Mouse (Mus musculus) CH12F3 (cell line): Measurements from ENCODE around the gene Rbms3.

Source experiments
- in situ Hi-C: fragments of 300-500 bp; cut with MboI; formaldehyde crosslinking; loops from 2 replicates; pipeline ENCODE4 v1.14.3; 2020; ENCODE audit warnings: low sequenced_read_pairs

Gene Rbms3

DNA sequence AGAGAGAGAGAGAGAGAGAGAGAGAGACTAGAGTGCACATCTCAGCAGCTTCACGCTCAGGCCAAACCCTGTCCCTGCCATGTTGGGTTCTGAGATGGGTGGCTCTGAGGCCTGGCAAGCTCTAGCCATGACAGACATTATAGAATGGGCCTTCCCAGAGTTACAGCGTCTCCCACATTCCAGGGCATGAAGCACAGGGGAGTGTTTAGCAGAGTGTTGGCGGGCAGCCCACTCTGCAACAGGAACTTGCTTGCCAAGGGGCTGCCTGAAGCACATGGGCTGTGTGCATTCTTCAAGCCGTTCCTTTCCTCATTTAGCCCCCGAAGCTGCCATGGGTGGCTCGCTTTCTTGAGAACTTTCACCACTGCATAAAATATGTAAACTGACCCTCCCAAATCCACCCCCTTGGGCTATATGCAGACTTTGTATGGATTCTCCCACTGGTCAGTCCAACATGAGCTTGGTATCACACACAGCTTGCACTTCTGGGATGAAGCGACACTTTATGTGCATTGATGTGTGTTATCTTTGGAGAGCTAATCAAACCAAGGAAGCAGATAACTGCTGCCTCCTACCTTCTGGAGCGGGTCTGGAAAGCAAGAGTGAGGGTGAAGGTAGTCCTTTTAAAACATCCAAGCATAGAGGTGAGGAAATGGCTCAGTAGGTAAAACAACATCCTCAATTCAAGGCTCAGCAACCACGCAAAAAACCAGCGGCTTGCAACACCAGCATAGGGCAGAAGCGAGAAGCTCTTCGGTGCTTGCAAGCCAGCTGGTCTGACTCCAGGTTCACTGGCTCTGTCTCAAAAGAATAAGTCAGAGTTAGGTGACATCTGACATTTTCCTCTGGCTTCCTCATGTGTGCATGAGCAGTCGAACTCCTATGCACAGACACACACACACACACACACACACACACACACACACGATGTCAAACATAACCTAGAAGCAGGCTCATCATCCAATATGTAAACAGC, 436.9 kb downstream of the Rbms3 start:
- in situ Hi-C loops, result no loop called here

DNA sequence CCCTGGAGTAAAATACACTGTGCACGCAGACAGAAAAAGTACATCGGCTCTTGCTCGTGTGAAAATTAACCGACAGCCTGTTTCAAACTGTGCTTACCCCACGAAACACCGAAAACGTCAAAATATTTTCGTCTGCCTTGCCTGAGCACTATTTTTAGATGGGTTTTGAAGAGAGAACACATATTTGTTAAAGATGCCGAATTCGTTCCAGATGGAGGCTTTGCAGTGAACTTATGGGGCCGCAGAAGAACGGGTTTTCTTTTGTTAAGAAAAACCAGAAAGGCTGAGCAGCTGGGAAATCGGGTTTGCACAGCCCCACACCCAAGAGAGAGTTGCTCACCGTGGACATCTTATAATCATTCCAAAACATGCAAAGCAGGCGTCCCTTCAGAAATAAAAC, 437.6 kb downstream of the Rbms3 start:
- in situ Hi-C loops, result no loop called here

DNA sequence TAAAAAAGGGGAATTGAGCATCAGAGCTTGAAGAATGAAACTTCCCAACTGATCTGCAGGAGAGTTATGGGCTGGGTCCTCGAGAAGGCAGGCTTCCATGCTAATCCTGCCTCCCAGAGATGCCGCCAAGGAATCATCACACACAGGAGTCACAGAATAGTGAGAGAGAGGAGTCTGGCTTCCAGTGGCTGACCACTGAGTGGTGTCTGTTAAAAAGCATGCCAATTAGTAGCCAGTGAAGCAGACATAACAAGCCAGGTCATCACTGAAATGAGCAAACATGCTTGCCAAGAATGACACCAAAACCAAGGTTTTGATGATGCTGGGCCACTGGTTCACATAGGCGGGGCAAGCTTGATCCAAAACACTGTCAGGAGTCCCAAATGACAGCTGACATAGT, 441.3 kb downstream of the Rbms3 start:
- in situ Hi-C loops, result no loop called here

DNA sequence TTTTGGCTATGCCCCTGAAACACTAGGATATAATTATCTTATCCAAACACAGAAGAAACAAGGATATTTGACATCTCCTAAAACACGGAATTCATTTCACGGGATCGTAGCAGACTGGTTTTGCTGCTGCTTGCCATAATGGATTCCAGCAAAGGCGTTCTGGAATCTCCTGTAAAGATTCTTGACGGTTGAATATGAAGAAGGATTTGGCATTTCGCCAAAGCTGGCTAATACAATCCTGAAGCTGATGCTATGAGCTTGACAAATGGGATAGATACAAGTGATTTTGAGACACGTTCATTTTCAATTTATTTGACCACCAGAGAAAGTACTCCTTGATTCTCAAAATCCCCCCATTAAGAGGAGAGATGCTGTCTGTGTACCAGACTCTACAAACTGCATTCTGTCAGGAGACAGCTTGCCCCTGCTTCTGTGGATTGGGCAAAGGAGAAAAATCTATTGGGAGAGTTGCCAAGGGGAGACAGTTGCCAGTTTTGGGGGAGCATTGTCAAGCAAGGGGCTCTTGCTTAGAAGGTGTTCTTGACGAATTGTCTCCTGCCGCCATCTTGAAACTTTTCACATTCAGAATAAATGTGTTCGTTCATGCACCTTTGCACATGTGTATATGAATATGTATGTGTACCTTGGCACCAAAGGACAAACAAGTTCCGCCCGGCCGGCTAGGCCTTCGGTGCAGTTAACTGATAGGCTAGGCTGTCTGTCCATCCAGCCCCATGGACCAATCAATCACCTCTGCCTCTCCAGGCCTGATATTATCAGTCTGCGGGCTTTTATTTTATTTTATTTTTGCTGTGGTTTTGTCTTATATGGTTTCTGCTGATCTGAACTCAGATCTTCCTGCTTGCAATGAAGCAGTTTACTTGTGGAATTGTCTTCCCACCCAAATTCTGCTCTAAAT, 442.3 kb downstream of the Rbms3 start:
- in situ Hi-C loops, result no loop called here

DNA sequence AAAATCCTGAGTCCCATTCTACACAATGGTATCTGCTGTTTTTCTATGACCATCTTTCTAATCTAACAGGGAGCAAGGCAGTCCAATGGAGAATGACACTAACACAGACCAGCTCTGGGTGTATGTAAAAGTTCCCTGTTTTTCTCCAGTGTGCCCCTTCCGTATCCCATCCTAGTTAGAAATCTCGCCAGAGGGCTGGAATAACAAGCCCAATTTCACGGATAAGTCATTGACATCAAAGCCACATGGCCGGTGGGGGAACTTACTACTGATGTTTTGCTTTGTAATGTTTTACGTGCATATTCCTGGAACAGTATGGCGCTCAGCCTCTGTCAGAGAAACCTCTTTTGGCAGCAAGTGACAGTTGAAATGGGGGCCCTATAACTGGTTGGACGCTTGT, 449.1 kb downstream of the Rbms3 start:
- in situ Hi-C loops, result no loop called here

DNA sequence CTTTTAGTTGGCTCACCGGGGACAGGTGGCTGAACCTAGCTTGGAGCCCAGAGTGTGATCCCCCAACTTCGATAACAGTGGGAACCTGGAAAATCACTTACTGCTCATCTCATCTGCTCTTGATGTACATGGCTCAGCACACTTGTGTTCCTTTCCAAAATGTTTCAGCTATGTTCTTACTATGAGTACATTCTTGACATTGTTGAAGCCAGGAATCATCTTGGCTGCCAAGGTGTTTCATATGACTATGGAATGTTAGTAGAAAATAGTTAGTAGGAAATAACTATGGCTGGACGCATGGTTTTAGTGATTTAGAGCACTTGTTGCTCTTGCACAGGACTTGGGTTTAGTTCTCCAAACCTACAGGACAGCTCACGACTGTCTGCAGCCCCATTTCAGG, 451.3 kb downstream of the Rbms3 start:
- in situ Hi-C loops, result no loop called here

DNA sequence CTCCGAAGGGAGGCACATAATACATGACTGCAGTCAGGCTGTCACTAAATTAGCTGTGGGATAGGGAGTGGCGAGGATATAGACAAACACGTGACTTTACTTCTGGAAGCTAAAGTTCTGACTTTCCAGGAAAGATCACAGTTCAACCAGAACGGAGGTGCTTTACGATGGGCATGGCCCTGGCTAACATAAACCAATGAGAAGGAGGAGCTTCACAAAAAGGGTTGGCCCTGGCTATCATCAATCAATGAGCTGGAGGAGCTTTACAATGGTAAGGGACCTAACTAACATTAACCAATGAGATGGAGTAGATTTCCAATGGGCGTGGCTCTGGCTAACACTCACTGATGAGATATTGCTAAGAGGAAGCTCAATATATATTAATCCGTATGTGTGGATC, 457.2 kb downstream of the Rbms3 start:
- in situ Hi-C loops, result no loop called here

DNA sequence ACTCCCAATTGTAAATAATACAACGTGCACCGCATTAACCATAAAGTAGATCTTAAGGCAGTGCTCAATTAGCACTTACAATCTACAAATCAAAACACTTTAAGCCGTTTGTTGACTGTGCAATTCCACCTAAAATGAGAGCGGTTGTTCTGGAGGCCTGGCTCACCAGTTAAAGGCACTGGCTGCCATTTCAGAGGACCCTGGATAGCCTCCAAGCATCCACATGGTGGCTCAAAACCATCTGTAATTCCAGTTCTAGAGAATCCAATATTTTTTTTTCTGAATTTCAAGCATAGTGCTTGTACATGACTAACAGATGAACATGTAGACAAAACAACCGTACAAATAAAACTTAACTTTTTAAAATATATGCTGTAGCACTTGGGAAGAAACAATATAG, 460.5 kb downstream of the Rbms3 start:
- in situ Hi-C loops, result no loop called here

DNA sequence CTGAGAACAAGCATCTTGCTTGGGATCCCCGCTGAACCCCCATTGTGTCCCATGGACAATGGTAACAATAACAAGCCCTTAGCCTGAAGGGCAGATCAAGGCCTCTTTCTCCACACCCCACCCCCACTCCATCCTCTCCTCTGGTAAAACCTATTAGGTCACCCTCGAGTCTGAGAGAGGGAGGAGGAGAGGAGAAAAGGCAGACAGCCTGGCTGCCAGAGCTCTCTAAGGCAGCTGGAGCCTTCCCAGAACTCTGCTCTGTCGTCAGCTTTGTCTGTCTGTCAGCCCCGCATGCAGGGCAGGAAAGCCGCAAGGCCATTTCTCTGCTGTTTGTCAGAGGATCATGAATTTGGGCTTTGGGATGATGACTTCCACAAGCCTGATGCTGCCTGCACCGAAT, 466.6 kb downstream of the Rbms3 start:
- in situ Hi-C loops, result no loop called here

DNA sequence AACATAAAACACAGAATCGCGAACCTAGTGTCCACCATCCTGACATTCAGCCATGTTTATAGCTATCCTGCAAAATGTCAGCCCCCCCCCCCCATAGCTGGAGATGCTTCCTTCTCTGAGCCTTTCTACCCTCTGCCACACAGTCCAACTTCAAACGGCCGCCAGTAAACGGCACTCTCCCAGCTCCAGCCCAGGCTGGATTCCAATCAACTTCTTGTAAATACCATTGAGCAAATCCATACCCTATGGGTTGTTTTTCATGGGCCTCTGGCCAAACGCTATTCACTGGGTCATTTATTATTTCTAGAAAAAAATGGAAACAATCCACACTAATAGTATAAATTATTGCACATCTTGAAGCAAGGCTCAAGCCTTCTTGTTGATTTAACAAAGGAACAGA, 468.6 kb downstream of the Rbms3 start:
- in situ Hi-C loops, result no loop called here

DNA sequence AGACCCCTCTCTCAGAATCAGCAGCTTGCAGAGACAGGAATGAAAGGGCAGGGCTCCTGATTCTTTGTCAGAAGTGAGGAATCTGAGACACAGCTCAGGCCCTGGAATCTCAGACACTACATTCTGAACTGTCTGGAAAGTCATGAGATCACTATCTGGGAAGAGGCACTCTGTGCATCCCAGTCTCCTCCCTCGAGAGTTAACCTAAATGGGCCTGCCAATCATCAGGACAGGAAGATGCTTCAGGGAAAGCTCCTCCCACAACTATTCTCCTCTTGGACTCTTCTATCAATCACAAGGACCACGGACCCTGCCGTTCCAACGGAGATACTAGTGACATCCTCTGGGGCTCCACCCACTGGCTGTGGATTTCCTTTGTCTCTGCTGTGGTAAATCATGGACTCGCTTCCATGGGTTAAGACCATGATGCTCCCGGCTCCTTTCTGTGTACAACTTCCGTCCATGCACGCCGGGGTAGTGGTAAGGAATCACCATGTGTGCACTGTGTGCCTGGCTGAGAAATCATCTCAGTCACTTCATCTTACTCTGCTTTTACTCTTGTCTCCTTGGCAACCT, 473.3 kb downstream of the Rbms3 start:
- in situ Hi-C loops, result no loop called here

DNA sequence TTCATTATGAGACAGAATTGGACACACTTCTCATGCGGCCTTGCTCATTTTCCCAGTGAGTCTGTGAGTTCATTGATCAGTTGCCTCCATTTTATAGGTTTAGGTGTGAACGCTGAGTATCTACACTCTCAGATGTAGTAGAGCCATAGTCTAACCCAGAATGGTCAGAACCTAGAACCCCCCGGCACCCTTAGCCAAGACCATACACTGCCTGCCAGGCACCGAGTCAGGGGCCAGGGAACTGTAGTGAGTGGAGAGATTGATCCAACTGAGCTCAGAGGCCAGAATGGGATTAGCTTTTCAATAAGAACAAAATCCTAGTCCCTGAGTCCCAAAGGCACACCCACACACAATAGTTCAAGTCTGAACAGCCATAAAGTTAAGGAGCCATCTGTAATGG, 475.1 kb downstream of the Rbms3 start:
- in situ Hi-C loops, result no loop called here

DNA sequence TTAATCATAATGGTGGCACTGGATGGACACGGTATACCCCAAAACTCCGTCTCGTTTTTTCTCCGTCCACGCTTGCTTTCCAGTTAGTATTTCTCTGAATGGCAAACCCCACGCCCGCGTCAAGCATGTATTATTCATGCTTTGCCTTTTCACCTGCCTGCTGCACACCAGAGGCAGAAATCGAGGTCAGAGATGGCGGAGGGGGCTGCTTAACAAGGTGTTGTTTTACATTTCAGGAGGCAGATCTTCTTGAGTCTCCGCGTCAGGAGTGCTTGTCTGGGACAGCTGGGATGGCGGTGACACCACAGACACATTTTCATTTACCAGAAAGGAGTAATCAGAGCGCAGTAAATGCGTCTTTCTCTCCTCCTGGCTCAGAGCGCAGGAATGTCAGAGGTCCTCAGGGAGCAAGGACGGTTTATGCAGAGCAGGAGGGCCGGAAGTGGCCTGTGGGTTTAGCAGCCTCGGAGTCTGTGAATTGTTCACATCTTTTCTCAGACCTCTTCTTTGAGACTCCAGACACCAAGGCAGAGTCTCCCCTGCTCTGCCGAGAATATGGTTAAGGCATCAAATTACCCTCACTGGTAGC, 475.9 kb downstream of the Rbms3 start:
- in situ Hi-C loops, result no loop called here

DNA sequence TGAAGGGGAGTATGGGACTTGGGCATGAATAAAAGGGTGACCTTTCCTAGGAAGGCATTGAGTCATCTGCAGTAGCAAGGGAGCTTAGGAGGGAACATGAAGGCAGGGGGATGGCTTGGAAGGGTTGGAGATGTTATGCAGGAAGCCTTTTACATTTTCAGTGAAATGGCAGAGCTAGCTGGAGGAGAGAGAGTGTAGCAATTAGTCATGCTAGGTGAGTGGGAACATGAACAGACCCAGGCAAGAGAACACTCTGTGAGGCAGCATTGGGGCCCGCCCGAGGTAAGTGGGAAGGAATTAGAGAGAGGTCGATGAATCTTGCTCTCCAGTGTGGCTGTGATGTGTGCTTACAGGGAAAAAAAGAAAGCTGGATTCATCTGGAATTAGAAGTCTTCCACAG, 477.8 kb downstream of the Rbms3 start:
- in situ Hi-C loops, result no loop called here

DNA sequence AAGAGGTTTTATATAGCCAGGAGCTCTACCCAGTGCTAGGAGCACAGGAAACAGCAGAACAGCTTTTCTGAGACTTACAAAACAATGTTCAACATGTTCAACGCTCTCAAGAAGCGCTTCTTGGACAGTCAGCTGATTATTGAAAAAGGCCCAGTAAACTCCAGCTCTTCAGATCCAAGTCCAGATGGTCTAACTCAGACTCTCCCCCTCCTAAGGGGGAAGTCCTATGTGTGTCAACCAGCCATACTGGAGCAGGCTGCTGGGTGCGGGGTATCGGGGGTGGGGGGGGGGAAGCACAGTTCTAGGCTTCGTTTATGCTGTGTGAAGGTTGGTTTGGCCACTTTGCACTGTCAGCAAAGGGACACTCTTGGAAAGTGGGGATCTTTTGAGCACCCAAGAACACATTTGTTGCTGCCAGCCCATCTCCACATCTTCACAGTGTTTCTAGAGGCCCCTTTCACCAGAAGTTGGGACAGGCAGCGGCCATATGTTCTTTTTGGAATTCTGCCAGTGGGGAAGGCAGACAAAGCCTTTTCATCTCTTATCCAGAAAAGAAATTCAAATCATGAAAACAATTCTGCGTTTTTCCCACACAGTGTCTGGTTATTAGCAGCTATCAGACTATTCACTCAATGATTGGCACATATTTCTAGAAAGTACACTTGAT, 485.5 kb downstream of the Rbms3 start:
- in situ Hi-C loops, result no loop called here

DNA sequence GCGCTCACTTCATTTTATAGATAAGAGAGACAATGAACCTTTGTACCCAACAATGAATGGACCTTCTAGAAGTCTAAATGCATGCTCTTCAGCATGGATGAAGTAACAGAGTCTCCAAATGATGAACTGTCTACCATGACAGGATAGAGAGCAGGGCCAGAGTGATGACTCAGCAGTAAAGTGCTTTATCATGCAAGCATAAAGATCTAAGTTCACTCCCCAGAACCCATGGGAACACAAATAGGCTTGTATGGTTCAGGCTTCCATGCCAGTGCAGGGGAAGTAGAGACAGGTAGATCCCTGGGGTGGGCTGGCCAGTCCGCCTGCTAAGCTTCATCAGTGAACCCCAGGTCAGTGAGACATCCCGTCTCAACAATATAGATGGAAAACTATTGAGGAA, 489.7 kb downstream of the Rbms3 start:
- in situ Hi-C loops, result no loop called here

DNA sequence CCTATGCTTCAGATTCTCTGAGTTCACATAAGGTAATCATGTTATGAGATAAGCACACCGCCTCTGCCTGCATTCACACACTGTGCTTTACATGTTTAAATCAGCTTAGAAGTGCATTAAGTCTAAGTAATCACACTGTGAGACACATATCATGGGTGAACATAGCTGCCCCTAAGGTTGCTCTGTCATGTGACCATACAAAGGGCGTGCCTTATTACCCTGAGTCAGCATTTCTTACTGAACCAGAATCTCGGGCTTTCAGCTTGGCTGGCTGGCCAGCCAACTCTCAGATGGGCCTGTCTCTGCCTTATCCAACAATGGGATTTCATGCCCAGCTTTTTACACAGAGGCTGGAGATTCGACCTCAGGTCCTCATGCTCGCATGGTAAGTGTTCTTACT, 493.3 kb downstream of the Rbms3 start:
- in situ Hi-C loops, result no loop called here

DNA sequence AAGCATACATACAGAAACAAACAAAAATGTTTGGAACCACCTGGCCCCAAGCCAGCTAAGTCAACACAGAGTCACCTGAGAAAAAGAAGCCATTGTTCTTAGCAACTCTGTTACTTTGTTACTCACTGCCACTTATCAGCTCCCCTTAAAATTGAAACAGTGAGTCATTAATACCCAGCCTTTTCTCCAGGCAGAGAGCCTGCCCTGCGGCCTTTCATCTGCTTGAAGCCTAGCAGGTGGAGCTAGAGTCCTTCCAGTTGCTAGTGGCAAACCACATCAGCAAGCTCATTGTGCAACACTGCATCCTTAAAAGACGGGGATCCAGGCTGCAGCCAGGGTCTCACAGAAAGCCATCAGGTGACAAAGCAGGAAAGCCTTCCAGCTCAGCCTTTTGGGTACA, 495.7 kb downstream of the Rbms3 start:
- in situ Hi-C loops, result no loop called here

DNA sequence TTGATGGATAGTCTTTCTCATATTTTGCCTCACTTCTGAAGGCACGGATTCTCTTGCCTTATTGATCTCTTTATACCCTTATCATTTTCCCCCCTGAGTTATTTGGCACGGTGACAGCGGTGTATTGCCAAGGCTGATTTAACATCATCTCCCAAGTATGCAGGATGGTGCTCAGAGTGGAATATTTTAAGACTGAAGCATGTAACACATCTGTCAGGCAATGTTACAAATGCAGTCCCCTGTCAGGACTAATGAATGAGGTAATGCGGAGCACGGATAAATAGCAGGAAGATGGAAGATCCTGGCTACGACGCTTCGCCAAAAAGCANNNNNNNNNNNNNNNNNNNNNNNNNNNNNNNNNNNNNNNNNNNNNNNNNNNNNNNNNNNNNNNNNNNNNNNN, 502.9 kb downstream of the Rbms3 start:
- in situ Hi-C loops, result no loop called here

DNA sequence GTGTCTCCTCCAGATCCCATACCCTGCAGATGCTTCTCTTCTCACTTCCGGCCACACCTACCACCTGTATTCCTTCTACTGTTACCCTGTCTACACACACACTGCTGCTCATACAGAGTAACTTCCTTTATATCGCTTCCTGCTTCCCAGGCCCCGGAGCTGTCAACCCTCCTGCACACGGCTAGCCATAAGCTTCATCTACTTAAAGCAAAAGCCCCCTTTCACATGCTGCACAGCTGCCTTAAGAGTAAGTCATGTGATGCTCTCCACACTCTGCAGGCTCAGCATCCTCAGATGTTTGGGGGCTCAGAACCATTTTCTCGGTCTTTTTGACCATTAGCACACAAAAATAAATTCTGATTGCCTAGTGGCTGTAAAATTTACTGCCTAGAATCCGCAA, 503.9 kb downstream of the Rbms3 start:
- in situ Hi-C loops, result no loop called here

DNA sequence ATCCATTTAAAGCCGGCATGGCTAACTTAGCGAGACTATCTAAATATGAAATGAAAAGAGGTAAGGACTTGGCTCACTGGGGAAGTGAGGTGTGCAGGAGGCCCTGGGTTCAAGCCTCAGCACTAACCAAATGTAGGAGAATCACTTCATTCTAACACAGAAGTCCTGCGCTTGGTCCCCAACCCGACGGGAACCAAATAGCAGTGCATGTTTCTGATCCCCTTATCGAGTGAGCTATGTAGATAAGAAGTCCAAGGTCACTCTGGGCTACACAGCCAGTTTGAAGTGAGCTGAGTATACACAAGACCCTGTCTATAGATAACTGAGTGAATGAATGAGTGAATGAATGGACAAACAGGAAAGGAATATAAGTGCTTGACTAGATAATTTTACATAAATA, 508.1 kb downstream of the Rbms3 start:
- in situ Hi-C loops, result no loop called here
